Mouse (Mus musculus) forebrain, embryonic 15.5 days (tissue): Measurements from ENCODE around the gene Mogs. TPM values are rescaled to one million over a fixed set of nuclear protein-coding genes. Genes with fewer than 3 reads are reported as not detected.

Experiments used
- ATAC-seq: fragments of 200-750 bp; cut with Nextera tagmentation; replicated peaks from 2 replicates; pipeline ENCODE4 v1.8.0; 2017; ENCODE audit warnings: mild to moderate bottlenecking, moderate TSS enrichment, moderate library complexity
- H3K27ac ChIP-seq: fragments of 300-500 bp; sonication (generic); replicated peaks from 2 replicates; pipeline ENCODE4 v1.5.1; 2015; ENCODE audit warnings: mild to moderate bottlenecking, inconsistent platforms
- H3K27me3 ChIP-seq: fragments of 300-500 bp; sonication (generic); 2 replicates; pipeline ENCODE4 v1.6.1; 2015; ENCODE audit warnings: inconsistent platforms
- H3K36me3 ChIP-seq: fragments of 300-500 bp; sonication (generic); 2 replicates; pipeline ENCODE4 v1.6.1; 2015; ENCODE audit warnings: mild to moderate bottlenecking, inconsistent platforms
- H3K4me1 ChIP-seq: fragments of 300-500 bp; sonication (generic); 2 replicates; pipeline ENCODE4 v1.6.1; 2015; ENCODE audit warnings: inconsistent platforms
- H3K4me2 ChIP-seq: fragments of 300-500 bp; sonication (generic); replicated peaks from 2 replicates; pipeline ENCODE4 v1.6.1; 2015; ENCODE audit warnings: mild to moderate bottlenecking, inconsistent platforms
- H3K4me3 ChIP-seq: fragments of 300-500 bp; sonication (generic); 2 replicates; pipeline ENCODE4 v1.5.1; 2015; ENCODE audit warnings: mild to moderate bottlenecking, inconsistent platforms
- H3K9ac ChIP-seq: fragments of 300-500 bp; sonication (generic); replicated peaks from 2 replicates; pipeline ENCODE4 v1.6.1; 2015; ENCODE audit warnings: mild to moderate bottlenecking, inconsistent platforms
- H3K9me3 ChIP-seq: fragments of 300-500 bp; sonication (generic); 2 replicates; pipeline ENCODE4 v1.6.1; 2016; ENCODE audit warnings: inconsistent platforms
- WGBS: fragments of 180-500 bp; shearing (Covaris S2); methylation state at CpG from one replicate; pipeline ENCODE4 v1.1.7; 2015; ENCODE audit warnings: mixed read lengths; 5-methylcytosine and 5-hydroxymethylcytosine counted together
- polyA plus RNA-seq: library from polyadenylated mRNA; unstranded; fragments of >200 nt; fragmentation: Nextera tagmentation; extraction: Ambion mirVana; gene quantifications from 2 replicates; pipeline ENCODE4 v1.2.1, GENCODE M21; 2015

Mogs gene
- polyA plus RNA-seq, 1 experiment from 2014 or later, result 26.7 TPM

DNA sequence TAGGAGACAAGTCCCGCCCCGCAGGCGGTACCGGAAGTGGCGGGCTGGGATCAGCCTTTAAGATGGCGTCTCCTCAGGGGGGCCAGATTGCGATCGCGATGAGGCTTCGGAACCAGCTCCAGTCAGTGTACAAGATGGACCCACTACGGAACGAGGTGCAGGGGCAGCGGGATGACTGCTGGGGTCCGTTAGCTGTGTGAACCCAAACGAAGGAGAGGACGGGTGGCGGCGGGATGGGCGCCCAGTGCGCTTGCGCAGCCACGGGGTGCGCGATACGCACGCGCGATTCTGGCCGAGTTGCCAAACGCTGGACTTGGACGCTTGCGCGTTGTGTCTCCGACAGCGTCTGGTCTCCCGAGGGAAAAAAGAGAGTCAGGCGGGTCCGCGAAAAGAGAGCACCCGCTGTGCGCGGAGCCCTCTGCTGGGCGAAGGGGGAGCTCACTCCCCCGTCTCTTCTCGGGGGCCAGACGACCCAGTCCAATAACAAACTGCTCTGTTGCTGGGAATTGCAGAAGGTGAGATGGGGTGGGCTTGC is 36.9 kb upstream of the Mogs start:
- Histone ChIP-seq H3K27ac (peak overlapping the region; percentile 92), H3K4me3 (peak overlapping the region; percentile 80), H3K4me1 (peaks cover 22% of the 10 kb centered on the region), H3K9me3 (no peaks in the 10 kb centered on the region), H3K4me2 (peak overlapping the region; percentile 77), H3K9ac (peak overlapping the region; percentile 83), H3K36me3 (peaks cover 10% of the 10 kb centered on the region), H3K27me3 (peaks cover 49% of the 10 kb centered on the region)
- WGBS, result under 1% methylated on average over 46 of the region's 46 CpGs
- ATAC-seq, result peak; percentile 93

DNA sequence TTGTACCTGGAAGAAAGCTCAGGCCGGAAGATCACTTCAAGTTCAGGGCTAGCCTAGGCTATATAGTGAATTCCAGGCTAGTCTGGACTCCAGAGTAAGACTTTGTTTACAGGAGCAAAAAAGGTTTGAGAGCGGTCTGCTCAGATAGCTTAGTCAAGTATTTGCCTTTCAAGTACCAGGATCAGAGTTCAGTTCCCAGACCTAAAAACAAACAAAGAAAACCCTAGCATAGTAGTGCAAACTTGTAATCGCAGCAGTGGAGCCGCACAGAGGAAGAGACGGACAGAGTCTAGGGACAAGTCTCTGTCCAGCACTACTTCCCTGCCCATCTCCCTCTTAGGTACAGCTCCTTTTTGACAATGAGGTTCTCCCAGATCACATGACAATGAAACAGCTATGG is 35.1 kb upstream of the Mogs start:
- H3K9ac ChIP-seq, result no peak overlapping the region
- H3K27me3 ChIP-seq, result peaks cover 49% of the 10 kb centered on the region
- no peak overlapping the region for H3K27ac ChIP-seq
- ATAC-seq, result no peak
- H3K4me3 ChIP-seq, result no peak overlapping the region
- no peak overlapping the region for H3K4me2 ChIP-seq
- H3K36me3 ChIP-seq, result peaks cover 10% of the 10 kb centered on the region
- H3K4me1 ChIP-seq, result peaks cover 22% of the 10 kb centered on the region
- no peaks in the 10 kb centered on the region for H3K9me3 ChIP-seq
- WGBS, result 97% methylated on average over 5 of the region's 5 CpGs

DNA sequence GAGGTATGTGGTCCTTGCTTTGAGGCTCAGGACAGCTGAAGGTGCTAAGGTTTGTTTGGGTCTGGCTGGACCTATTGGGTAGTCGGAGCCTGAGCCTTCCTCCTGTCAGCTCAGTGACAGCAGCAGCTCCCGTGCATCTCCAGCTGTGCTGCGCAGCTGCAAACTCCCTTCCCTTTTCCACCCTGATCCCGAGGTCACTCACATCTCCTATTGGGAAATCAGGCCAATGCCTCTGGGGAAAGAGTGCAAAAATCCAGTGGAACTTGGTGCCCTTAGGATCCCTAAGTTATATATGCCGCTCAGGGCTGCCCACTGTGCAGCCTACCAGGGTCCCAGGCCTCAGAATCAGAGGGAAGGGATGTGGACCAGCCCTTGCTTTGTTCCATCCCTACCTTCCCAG is 31.8 kb upstream of the Mogs start:
- peaks cover 63% of the 10 kb centered on the region for H3K27me3 ChIP-seq
- no peak overlapping the region for H3K4me3 ChIP-seq
- H3K4me1 ChIP-seq, result peaks cover 23% of the 10 kb centered on the region
- H3K4me2 ChIP-seq, result no peak overlapping the region
- 14% methylated on average over 5 of the region's 5 CpGs for WGBS
- no peaks in the 10 kb centered on the region for H3K9me3 ChIP-seq
- H3K27ac ChIP-seq, result no peak overlapping the region
- no peak overlapping the region for H3K9ac ChIP-seq
- H3K36me3 ChIP-seq, result peaks cover 10% of the 10 kb centered on the region
- no peak for ATAC-seq

DNA sequence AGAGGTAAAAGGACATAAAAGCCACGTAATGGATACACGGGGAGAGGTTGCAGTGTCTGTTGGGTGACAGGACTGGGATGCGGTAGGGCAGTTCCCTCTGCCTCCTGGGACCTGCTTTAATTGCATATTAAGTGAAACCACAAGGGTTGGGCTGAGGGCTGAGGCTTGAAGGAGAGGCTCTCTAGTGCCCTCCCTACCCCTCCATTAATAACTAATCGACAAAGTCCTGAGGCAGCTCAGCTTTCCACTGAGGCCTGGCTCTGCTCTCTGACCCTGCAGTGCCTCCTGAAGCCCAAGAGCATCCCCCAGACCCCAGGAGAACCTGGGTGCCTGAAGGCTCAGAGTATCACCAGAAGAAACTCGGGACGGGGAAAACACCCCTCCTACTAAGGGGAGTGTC is 30.8 kb upstream of the Mogs start:
- Histone ChIP-seq H3K4me3 (no peak overlapping the region), H3K36me3 (peaks cover 10% of the 10 kb centered on the region), H3K27me3 (peaks cover 71% of the 10 kb centered on the region), H3K9ac (no peak overlapping the region), H3K27ac (no peak overlapping the region), H3K4me2 (no peak overlapping the region), H3K9me3 (no peaks in the 10 kb centered on the region), H3K4me1 (peaks cover 15% of the 10 kb centered on the region)
- WGBS, result 6% methylated on average over 6 of the region's 6 CpGs
- no peak for ATAC-seq

DNA sequence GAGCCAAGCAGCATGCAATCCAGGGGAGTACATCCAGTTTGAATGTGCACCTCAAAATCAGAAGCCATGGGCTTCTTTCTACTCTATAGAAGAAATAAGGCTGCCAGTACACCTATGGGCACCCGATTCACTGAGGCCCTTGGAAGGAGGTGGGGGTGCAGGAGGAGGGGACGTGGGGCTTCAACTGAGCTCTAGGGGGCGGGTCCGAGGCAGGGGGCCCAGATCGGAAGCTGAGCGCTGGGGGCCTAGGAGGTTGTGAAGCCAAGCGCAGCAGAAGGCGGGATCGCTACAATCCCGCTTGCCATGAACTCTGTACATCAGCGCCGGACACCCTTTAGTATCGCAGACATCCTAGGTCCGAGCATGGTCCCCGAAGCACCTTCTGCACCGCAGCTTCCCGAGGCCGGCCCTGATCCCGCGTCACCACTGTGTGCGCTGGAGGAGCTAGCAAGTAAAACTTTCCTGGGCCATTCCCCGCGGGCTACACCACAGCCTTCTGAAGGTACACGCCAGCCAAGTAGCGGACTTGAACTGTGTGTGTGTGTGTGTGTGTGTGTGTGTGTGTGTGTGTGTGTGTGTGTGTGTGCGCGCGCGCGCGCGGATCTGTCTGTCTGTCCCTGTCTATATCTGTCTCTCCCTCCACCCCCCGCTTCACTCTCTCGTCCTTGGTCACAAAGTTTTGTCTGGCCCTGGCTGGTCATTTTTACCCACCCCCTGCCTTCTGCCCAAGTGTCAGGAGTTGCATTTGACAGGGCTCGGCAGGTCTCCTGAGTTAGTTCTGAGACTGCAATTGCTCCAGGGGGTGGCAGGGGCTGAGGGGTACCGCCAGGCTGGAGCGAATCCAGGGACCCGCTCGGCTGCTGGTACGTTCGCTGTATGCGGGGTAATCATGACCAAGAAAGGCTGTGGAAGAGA is 28.9 kb upstream of the Mogs start, which contains the start of gene Lbx2:
Gene Lbx2, plus strand, starts transcription at position 247 of the 915 bp plus-strand sequence.
- peaks cover 86% of the 10 kb centered on the region for H3K27me3 ChIP-seq
- peaks cover 4% of the 10 kb centered on the region for H3K36me3 ChIP-seq
- peaks cover 7% of the 10 kb centered on the region for H3K4me1 ChIP-seq
- no peak within 1 kb of the TSS for H3K9ac ChIP-seq
- H3K4me2 ChIP-seq, result no peak within 1 kb of the TSS
- H3K4me3 ChIP-seq, result no peak within 1 kb of the TSS
- WGBS, result 1% methylated on average over 42 of the region's 42 CpGs
- no peak within 1 kb of the TSS for H3K27ac ChIP-seq
- ATAC-seq, result no peak
- no peaks in the 10 kb centered on the region for H3K9me3 ChIP-seq

DNA sequence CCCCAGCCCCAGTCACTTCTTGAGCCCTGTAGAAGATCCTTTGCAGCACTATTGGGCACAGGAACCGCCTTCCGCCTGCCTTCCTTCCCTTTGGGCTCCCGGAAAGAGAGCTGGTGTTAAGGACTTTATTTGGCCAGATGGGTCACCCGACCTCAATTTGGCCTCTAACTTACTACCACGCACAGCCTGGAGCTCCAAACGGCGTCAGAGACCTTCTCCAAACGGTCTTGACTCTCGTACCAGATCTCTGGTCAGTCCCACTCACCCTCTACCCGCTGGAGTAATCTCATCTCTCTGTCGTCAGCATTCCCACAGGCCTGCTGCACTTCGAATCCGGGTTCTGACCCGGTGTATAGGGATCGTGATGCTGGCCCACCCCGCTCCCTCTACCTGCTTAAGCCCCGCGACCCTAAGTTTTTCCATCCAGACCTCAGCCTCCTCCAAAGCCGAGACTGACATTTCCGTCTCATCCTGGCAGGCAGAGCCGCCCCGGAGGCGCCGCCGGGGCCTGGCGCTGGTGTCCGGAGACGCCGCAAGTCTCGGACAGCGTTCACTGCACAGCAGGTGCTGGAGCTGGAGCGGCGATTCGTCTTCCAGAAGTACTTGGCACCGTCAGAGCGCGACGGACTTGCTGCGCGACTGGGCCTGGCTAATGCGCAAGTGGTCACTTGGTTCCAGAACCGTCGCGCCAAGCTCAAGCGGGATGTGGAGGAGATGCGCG is 27.9 kb upstream of the Mogs start:
- 1% methylated on average over 47 of the region's 47 CpGs for WGBS
- 0 out of 2 replicates have a peak overlapping the region, but pooled peaks have one; percentile 2 for H3K4me3 ChIP-seq
- no peak overlapping the region for H3K27ac ChIP-seq
- ATAC-seq, result no peak
- H3K36me3 ChIP-seq, result no peaks in the 10 kb centered on the region
- no peak overlapping the region; the same call in 1 of the 2 replicates for H3K4me2 ChIP-seq
- no peaks in the 10 kb centered on the region for H3K9me3 ChIP-seq
- H3K4me1 ChIP-seq, result peaks cover 7% of the 10 kb centered on the region
- no peak overlapping the region for H3K9ac ChIP-seq
- peaks cover 82% of the 10 kb centered on the region for H3K27me3 ChIP-seq

DNA sequence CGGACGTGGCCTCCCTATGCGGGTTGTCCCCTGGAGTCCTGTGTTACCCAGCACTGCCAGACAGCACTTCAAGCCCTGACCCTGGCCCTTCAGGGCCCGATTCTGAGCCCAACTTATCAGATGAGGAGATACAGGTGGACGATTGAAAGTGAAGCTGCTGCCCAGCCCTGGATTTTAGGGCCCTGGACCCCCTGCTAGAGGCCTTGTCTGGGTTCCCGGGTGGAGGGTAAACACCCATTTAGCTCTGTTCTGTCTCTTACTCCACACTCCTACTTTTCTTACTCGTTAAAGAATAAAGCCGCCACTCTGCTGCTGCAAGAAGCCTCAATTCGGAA is 27.4 kb upstream of the Mogs start:
- no peak for ATAC-seq
- Histone ChIP-seq H3K4me3 (no peak overlapping the region), H3K27me3 (peaks cover 77% of the 10 kb centered on the region), H3K9ac (no peak overlapping the region), H3K4me1 (peaks cover 7% of the 10 kb centered on the region), H3K4me2 (no peak overlapping the region), H3K9me3 (no peaks in the 10 kb centered on the region), H3K27ac (no peak overlapping the region), H3K36me3 (no peaks in the 10 kb centered on the region)
- 5% methylated on average over 9 of the region's 9 CpGs for WGBS

DNA sequence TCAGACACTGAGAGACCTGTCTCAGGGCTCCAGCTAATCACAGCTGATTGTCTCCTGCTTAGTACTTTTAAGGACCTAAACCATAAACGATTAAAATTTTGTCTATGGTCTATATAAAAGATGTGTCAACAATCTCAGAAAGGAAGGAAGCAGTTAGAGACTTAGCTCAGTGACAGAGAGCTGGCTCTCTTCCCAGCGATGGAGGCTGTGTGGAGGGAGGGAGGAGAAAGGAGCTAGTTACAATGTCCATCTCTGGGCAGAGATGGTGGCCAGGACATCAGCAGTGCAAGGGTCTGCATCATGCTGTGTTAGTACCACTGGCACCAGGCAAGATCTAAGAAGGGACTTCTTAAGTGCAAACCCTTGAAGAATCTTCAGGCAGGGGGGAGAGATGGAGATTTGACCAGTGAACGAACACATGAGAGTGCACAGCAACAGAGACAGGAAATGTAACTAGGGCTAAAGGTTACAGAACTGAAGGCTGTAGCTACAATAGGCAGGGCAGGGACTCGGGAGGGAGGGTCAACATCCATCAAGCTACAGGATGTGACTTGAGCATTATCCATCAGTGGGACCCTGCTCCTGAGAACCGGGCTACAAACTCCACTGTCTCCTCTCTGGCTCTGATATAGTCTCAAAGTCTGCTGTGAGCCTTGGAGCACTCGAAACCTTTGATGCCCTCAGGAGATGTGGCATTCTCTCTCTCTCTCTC is 22.7 kb upstream of the Mogs start:
- 56% methylated on average over 6 of the region's 6 CpGs for whole genome bisulfite sequencing
- no peaks in the 10 kb centered on the region for H3K9me3 ChIP-seq
- H3K27me3 ChIP-seq, result peaks cover 37% of the 10 kb centered on the region
- no peak overlapping the region for H3K4me2 ChIP-seq
- peaks cover 1% of the 10 kb centered on the region; the same call in 1 of the 2 replicates for H3K4me1 ChIP-seq
- H3K4me3 ChIP-seq, result no peak overlapping the region
- ATAC-seq, result no peak
- H3K9ac ChIP-seq, result no peak overlapping the region
- no peaks in the 10 kb centered on the region for H3K36me3 ChIP-seq
- H3K27ac ChIP-seq, result no peak overlapping the region

DNA sequence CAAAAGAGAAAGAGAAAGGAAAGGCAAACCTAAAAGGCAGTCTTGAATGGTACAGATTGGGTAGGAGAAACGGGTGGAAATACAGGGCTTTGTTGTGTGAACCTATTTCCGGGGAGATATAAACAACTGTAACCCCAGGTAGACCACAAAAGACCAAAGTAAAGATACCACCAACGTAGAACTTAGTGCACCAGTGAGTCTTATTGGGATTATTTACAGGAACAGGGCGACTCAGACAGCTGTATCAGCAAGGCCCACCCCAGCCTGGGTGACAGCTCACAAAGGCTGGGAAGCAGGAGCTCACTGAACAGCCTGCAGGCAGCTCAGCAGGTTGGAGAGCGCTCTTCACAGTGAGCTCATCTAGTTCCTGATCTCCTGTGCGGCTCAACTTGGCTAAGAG is 19.3 kb upstream of the Mogs start:
- Histone ChIP-seq H3K27me3 (peaks cover 8% of the 10 kb centered on the region; the same call in 1 of the 2 replicates), H3K9me3 (no peaks in the 10 kb centered on the region), H3K36me3 (no peaks in the 10 kb centered on the region), H3K4me2 (no peak overlapping the region), H3K9ac (no peak overlapping the region), H3K4me3 (no peak overlapping the region), H3K4me1 (peaks cover 3% of the 10 kb centered on the region), H3K27ac (no peak overlapping the region)
- ATAC-seq, result no peak
- 43% methylated on average over 6 of the region's 6 CpGs for WGBS

DNA sequence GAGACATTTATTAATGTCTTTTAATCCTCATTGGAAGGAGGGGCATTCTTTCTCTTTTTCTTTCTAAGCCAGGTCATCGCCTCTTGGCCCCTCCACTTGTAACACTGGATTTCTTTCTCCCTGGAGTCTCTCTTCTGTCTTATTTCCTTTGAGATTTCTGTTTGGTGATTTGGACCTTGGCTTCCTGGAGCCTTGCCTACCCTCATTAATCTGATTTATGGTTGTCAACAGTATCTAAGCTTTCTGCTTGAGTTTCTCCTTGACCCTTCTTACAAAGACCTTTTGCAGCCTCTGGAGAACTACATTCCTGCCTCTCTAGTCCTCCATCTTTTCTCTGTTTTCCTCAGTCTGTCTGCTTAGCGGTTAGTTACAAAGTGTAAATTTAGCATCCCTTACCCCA is 16.9 kb upstream of the Mogs start:
- H3K9me3 ChIP-seq, result no peaks in the 10 kb centered on the region
- ATAC-seq, result no peak

DNA sequence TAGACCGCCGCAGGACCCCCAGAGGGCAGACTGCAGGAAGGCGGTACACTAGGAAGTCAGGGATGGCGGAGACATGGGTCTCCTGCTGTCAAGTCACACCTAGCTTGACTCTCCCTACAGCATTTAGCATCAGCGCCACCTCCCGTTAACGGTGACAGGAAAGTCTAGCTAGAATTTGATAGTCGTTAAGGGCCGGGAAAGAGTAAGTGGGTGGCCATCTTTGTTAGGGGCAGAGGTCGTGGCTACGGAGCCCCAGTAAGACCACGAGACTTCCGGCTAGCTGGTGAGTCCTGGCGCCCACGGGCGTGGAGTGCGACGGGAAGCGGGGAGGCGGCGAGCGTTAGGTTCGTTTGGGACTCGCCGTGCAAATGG is 14.0 kb upstream of the Mogs start, which contains the start of the genes Ccdc142 and Gm42688:
Gene Ccdc142, plus strand, starts transcription at position 286 of the 372 bp plus-strand sequence.
Gene Gm42688, plus strand, starts transcription at position 302 of the 372 bp plus-strand sequence.
- no peaks in the 10 kb centered on the region for H3K9me3 ChIP-seq
- peaks cover 3% of the 10 kb centered on the region; the same call in 1 of the 2 replicates for H3K27me3 ChIP-seq
- H3K27ac ChIP-seq, result peak within 1 kb of the TSS; percentile 82
- ATAC-seq, result peak; percentile 81
- peak within 1 kb of the TSS; percentile 84 for H3K9ac ChIP-seq
- peaks cover 26% of the 10 kb centered on the region for H3K4me1 ChIP-seq
- H3K4me3 ChIP-seq, result peak within 1 kb of the TSS; percentile 84
- WGBS, result under 1% methylated on average over 25 of the region's 25 CpGs
- H3K36me3 ChIP-seq, result no peaks in the 10 kb centered on the region
- H3K4me2 ChIP-seq, result peak within 1 kb of the TSS; percentile 100

More for the DNA sequence above, 16.9 kb upstream of the Mogs start:
- no peak overlapping the region for H3K4me2 ChIP-seq
- H3K9ac ChIP-seq, result no peak overlapping the region
- no peak overlapping the region for H3K4me3 ChIP-seq
- peaks cover 8% of the 10 kb centered on the region; the same call in 1 of the 2 replicates for H3K27me3 ChIP-seq
- no peak overlapping the region for H3K27ac ChIP-seq
- 85% methylated on average over 2 of the region's 2 CpGs for WGBS
- H3K4me1 ChIP-seq, result peaks cover 22% of the 10 kb centered on the region
- H3K36me3 ChIP-seq, result no peaks in the 10 kb centered on the region
